Mouse (Mus musculus): Measurements from ENCODE around the gene Them5. TPM values are rescaled to one million over a fixed set of nuclear protein-coding genes. Genes with fewer than 3 reads are reported as not detected.

Them5 gene
- polyA plus RNA-seq, 1 experiment, result 0.35 TPM

DNA sequence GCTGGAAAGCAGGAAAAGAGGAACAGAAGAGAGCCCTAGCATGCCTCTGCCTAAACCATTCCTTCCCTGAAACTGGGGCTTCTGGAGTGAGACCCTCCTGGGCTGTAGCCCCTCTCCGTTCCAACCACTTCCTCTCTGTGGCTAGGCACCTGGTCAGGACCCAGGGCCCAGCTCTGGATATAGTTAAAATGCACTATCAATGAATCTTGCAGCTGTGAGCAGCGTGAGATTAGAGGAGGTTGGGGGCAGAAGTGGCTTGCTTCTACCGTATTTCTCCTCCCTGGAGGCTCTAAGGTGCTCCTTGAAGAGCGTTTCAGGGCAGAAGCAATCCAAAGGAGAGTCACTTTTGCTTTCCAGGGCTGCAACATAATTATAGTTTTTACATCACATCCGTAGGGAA, 40.4 kb downstream of the Them5 start:
- WGBS, result 17% methylated on average over 5 of the region's 5 CpGs
- TF ChIP-seq CTCF (IDR thresholded peaks at IDR 0.05; ENCODE audit: borderline replicate concordance, control insufficient read depth, extremely low read depth, insufficient read depth, low read length, poor library complexity), result no peak
- no peak for TF ChIP-seq POLR2A (IDR thresholded peaks at IDR 0.05; ENCODE audit: control insufficient read depth, extremely low read depth, insufficient read depth, low read length, poor library complexity)
- Histone ChIP-seq H3K4me1 (replicated peaks; ENCODE audit: control insufficient read depth, insufficient read depth, low read length) (peaks cover 55% of the 10 kb centered on the region), H3K36me3 (ENCODE audit: control insufficient read depth, insufficient read depth, low read length) (peaks cover 9% of the 10 kb centered on the region; the same call in 1 of the 2 replicates), H3K27ac (ENCODE audit: control insufficient read depth, insufficient read depth, low read length) (peak overlapping the region; percentile 83), H3K4me3 (ENCODE audit: control insufficient read depth, insufficient read depth, low read length) (peak overlapping the region; percentile 12; the same call in 1 of the 2 replicates), H3K27me3 (ENCODE audit: control insufficient read depth, insufficient read depth, low read length) (no peaks in the 10 kb centered on the region)
- peak; percentile 73 for DNase-seq

- Histone ChIP-seq H3K27me3 (ENCODE audit: control insufficient read depth, insufficient read depth, low read length) (no peaks in the 10 kb centered on the region), H3K27ac (ENCODE audit: control insufficient read depth, insufficient read depth, low read length) (peak overlapping the region; percentile 76), H3K36me3 (ENCODE audit: control insufficient read depth, insufficient read depth, low read length) (peaks cover 12% of the 10 kb centered on the region), H3K4me3 (ENCODE audit: control insufficient read depth, insufficient read depth, low read length) (peak overlapping the region; percentile 44), H3K4me1 (replicated peaks; ENCODE audit: control insufficient read depth, insufficient read depth, low read length) (peaks cover 64% of the 10 kb centered on the region)
- no peak for TF ChIP-seq CTCF (IDR thresholded peaks at IDR 0.05; ENCODE audit: borderline replicate concordance, control insufficient read depth, extremely low read depth, insufficient read depth, low read length, poor library complexity)
- no peak for TF ChIP-seq POLR2A (IDR thresholded peaks at IDR 0.05; ENCODE audit: control insufficient read depth, extremely low read depth, insufficient read depth, low read length, poor library complexity)
- WGBS, result 40% methylated on average over 3 of the region's 3 CpGs
- DNase-seq, result no peak
Observed at GRCm38 (mm10) chr3:94383476-94383875, 41.6 kb downstream of the Them5 start.

- peaks cover 74% of the 10 kb centered on the region for H3K4me1 ChIP-seq (replicated peaks; ENCODE audit: control insufficient read depth, insufficient read depth, low read length)
- no peaks in the 10 kb centered on the region for H3K27me3 ChIP-seq (ENCODE audit: control insufficient read depth, insufficient read depth, low read length)
- H3K27ac ChIP-seq (ENCODE audit: control insufficient read depth, insufficient read depth, low read length), result peak overlapping the region; percentile 98
- TF ChIP-seq POLR2A (IDR thresholded peaks at IDR 0.05; ENCODE audit: control insufficient read depth, extremely low read depth, insufficient read depth, low read length, poor library complexity), result no peak
- peaks cover 44% of the 10 kb centered on the region for H3K36me3 ChIP-seq (ENCODE audit: control insufficient read depth, insufficient read depth, low read length)
- no peak overlapping the region for H3K4me3 ChIP-seq (ENCODE audit: control insufficient read depth, insufficient read depth, low read length)
- DNase-seq, result peak; percentile 78
- 4% methylated on average over 4 of the region's 4 CpGs for WGBS
Observed at GRCm38 (mm10) chr3:94386671-94387070, 44.8 kb downstream of the Them5 start.

DNA sequence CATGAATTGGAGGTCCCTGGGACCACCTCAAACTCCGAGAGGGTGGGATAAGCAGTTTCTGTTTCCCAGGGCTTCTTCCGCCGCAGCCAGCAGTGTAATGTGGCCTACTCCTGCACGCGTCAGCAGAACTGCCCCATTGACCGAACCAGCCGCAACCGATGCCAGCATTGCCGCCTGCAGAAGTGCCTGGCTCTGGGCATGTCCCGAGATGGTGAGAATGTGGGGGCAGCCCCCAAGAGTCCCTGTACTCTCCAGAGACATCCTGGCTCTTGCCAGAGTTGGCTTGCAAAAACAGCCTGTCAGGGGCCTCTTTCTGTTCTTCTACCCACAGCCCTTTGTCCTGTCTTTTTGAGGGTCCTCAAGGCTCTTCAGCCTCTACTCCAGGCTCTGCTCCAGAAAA, 45.5 kb downstream of the Them5 start:
- Histone ChIP-seq H3K4me1 (replicated peaks; ENCODE audit: control insufficient read depth, insufficient read depth, low read length) (peaks cover 68% of the 10 kb centered on the region), H3K36me3 (ENCODE audit: control insufficient read depth, insufficient read depth, low read length) (peaks cover 51% of the 10 kb centered on the region), H3K4me3 (ENCODE audit: control insufficient read depth, insufficient read depth, low read length) (peak overlapping the region; percentile 4; the same call in 1 of the 2 replicates), H3K27ac (ENCODE audit: control insufficient read depth, insufficient read depth, low read length) (peak overlapping the region; percentile 98), H3K27me3 (ENCODE audit: control insufficient read depth, insufficient read depth, low read length) (no peaks in the 10 kb centered on the region)
- TF ChIP-seq CTCF (IDR thresholded peaks at IDR 0.05; ENCODE audit: borderline replicate concordance, control insufficient read depth, extremely low read depth, insufficient read depth, low read length, poor library complexity) (no peak), POLR2A (IDR thresholded peaks at IDR 0.05; ENCODE audit: control insufficient read depth, extremely low read depth, insufficient read depth, low read length, poor library complexity) (no peak)
- no peak for DNase-seq
- 86% methylated on average over 10 of the region's 10 CpGs for WGBS

DNA sequence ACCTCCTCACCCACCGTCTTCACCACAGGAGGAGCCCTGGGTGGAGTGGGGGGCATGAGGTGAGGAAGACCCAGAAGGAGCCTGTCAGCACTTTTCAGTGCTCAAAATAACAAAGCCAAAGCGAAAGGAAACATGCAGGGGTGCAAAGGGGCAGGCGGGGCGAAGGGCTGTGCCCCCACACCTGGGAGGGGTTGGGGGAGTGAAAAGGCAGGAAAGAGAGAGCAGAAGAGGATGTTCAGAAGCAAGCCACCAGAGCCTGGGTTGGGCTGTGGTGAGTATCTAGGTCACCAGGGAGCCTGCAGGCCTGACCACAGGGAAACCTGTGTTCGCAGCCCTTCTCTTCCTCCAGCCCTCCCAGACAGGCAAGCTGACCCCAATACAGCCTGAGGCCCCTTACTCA, 46.1 kb downstream of the Them5 start:
- Histone ChIP-seq H3K27ac (ENCODE audit: control insufficient read depth, insufficient read depth, low read length) (peak overlapping the region; percentile 98), H3K27me3 (ENCODE audit: control insufficient read depth, insufficient read depth, low read length) (no peaks in the 10 kb centered on the region), H3K36me3 (ENCODE audit: control insufficient read depth, insufficient read depth, low read length) (peaks cover 58% of the 10 kb centered on the region), H3K4me1 (replicated peaks; ENCODE audit: control insufficient read depth, insufficient read depth, low read length) (peaks cover 68% of the 10 kb centered on the region), H3K4me3 (ENCODE audit: control insufficient read depth, insufficient read depth, low read length) (peak overlapping the region; percentile 42)
- WGBS, result 5% methylated on average over 5 of the region's 5 CpGs
- TF ChIP-seq POLR2A (IDR thresholded peaks at IDR 0.05; ENCODE audit: control insufficient read depth, extremely low read depth, insufficient read depth, low read length, poor library complexity) (peak; percentile 71; the same call in 1 of the 2 replicates), CTCF (IDR thresholded peaks at IDR 0.05; ENCODE audit: borderline replicate concordance, control insufficient read depth, extremely low read depth, insufficient read depth, low read length, poor library complexity) (no peak)
- DNase-seq, result peak; percentile 90

- Histone ChIP-seq H3K27me3 (ENCODE audit: control insufficient read depth, insufficient read depth, low read length) (no peaks in the 10 kb centered on the region), H3K36me3 (ENCODE audit: control insufficient read depth, insufficient read depth, low read length) (peaks cover 69% of the 10 kb centered on the region), H3K27ac (ENCODE audit: control insufficient read depth, insufficient read depth, low read length) (peak overlapping the region; percentile 96), H3K4me1 (replicated peaks; ENCODE audit: control insufficient read depth, insufficient read depth, low read length) (peaks cover 54% of the 10 kb centered on the region), H3K4me3 (ENCODE audit: control insufficient read depth, insufficient read depth, low read length) (peak overlapping the region; percentile 10; the same call in 1 of the 2 replicates)
- no peak for DNase-seq
- TF ChIP-seq CTCF (IDR thresholded peaks at IDR 0.05; ENCODE audit: borderline replicate concordance, control insufficient read depth, extremely low read depth, insufficient read depth, low read length, poor library complexity), result no peak
- TF ChIP-seq POLR2A (IDR thresholded peaks at IDR 0.05; ENCODE audit: control insufficient read depth, extremely low read depth, insufficient read depth, low read length, poor library complexity), result no peak
- WGBS, result 88% methylated on average over 16 of the region's 16 CpGs
Observed at GRCm38 (mm10) chr3:94389420-94389819, 47.5 kb downstream of the Them5 start.

DNA sequence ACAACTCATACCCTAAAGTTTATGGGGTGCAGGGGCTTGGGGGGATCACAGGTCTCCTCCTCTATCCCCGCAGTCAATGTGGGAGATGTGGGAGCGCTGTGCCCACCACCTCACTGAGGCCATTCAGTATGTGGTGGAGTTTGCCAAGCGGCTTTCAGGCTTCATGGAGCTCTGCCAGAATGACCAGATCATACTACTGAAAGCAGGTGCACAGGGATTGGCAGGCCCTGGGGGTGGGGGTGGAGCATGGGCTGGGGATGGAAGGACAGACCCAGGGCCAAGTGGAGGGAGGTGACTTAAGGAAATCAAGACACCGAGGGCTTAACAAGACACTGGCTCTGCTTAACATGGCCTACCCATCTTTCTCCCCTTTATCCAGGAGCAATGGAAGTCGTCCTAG, 49.1 kb downstream of the Them5 start:
- Histone ChIP-seq H3K27me3 (ENCODE audit: control insufficient read depth, insufficient read depth, low read length) (no peaks in the 10 kb centered on the region), H3K36me3 (ENCODE audit: control insufficient read depth, insufficient read depth, low read length) (peaks cover 71% of the 10 kb centered on the region), H3K27ac (ENCODE audit: control insufficient read depth, insufficient read depth, low read length) (no peak overlapping the region), H3K4me1 (replicated peaks; ENCODE audit: control insufficient read depth, insufficient read depth, low read length) (peaks cover 42% of the 10 kb centered on the region), H3K4me3 (ENCODE audit: control insufficient read depth, insufficient read depth, low read length) (no peak overlapping the region)
- no peak for TF ChIP-seq POLR2A (IDR thresholded peaks at IDR 0.05; ENCODE audit: control insufficient read depth, extremely low read depth, insufficient read depth, low read length, poor library complexity)
- TF ChIP-seq CTCF (IDR thresholded peaks at IDR 0.05; ENCODE audit: borderline replicate concordance, control insufficient read depth, extremely low read depth, insufficient read depth, low read length, poor library complexity), result no peak
- 96% methylated on average over 5 of the region's 5 CpGs for whole genome bisulfite sequencing
- DNase-seq, result no peak
